Mouse (Mus musculus) CH12.LX (cell line): ENCODE results near the gene Thrsp. TPM values are rescaled to one million over a fixed set of nuclear protein-coding genes. Genes with fewer than 3 reads are reported as not detected.

Source experiments
- DNase-seq: peaks from one replicate; pipeline ENCODE4 v3.0.0-alpha.2; 2013; ENCODE audit errors: extremely low read depth
- H3K27ac ChIP-seq: 2 replicates; pipeline ENCODE4 v1.5.1; 2012; ENCODE audit warnings: low read depth, mild to moderate bottlenecking, control low read depth, moderate library complexity; ENCODE audit not compliant: insufficient read depth
- H3K27me3 ChIP-seq: replicated peaks from 2 replicates; pipeline ENCODE3; 2012; ENCODE audit warnings: inconsistent platforms
- H3K36me3 ChIP-seq, 2 experiments: replicated peaks in 1 of 2; 2 replicates each; pipeline versions ENCODE3 to v1.6.1; 2012; ENCODE audit warnings: inconsistent platforms in 1 of 2, low read length in 1 of 2, mild to moderate bottlenecking in 1 of 2, mixed read lengths in 1 of 2, moderate library complexity in 1 of 2; ENCODE audit not compliant: control insufficient read depth in 1 of 2, insufficient read depth in 1 of 2
- H3K4me1 ChIP-seq, 2 experiments: 2 replicates each; pipeline ENCODE4 v1.6.1; 2012; ENCODE audit warnings: inconsistent platforms in 1 of 2, moderate library complexity in 1 of 2; ENCODE audit not compliant: insufficient read depth in 2 of 2, control insufficient read depth in 1 of 2
- H3K4me2 ChIP-seq: 2 replicates; pipeline ENCODE4 v1.6.1; 2012; ENCODE audit warnings: low read depth, mild to moderate bottlenecking, control low read depth; ENCODE audit not compliant: poor library complexity, insufficient read depth, severe bottlenecking
- H3K4me3 ChIP-seq, 3 experiments: fragments of 150-350 bp in 1 of 3; sonication (generic) in 1 of 3; replicated peaks in 1 of 3; 2 replicates each; pipeline versions ENCODE3 to v1.5.1; 2011 to 2012; ENCODE audit warnings: low read depth in 2 of 3, low read length in 2 of 3, mild to moderate bottlenecking in 2 of 3, moderate library complexity in 2 of 3, control low read depth in 1 of 3, improper control_type of control experiment in 1 of 3, inconsistent platforms in 1 of 3, mixed read lengths in 1 of 3; ENCODE audit not compliant: poor library complexity in 1 of 3
- H3K79me2 ChIP-seq: replicated peaks from 2 replicates; pipeline ENCODE4 v1.6.1; 2012; ENCODE audit warnings: mild to moderate bottlenecking, moderate library complexity; ENCODE audit not compliant: control insufficient read depth, poor library complexity, insufficient read depth, severe bottlenecking; ENCODE audit errors: extremely low read depth
- H3K9ac ChIP-seq: 2 replicates; pipeline ENCODE4 v1.6.1; 2012; ENCODE audit warnings: low read depth, mild to moderate bottlenecking, control low read depth, moderate library complexity; ENCODE audit not compliant: insufficient read depth
- H3K9me3 ChIP-seq: replicated peaks from 2 replicates; pipeline ENCODE3; 2012; ENCODE audit warnings: low read length, inconsistent platforms, mixed read lengths
- CHD1 ChIP-seq: IDR thresholded peaks from 2 replicates; pipeline ENCODE4 v1.6.1; 2012; ENCODE audit warnings: low read depth, low read length, improper control_type of control experiment, inconsistent platforms
- CHD2 ChIP-seq: IDR thresholded peaks from 2 replicates; pipeline ENCODE4 v1.6.1; 2011; ENCODE audit warnings: low read length, improper control_type of control experiment
- CTCF ChIP-seq, 2 experiments: IDR thresholded peaks in 1 of 2; conservative IDR thresholded peaks in 1 of 2; 2 replicates each; pipeline ENCODE4 v1.5.1; 2011 to 2012; ENCODE audit warnings: low read depth in 2 of 2, low read length in 2 of 2, improper control_type of control experiment in 1 of 2, inconsistent platforms in 1 of 2, mild to moderate bottlenecking in 1 of 2, moderate library complexity in 1 of 2
- E2F4 ChIP-seq: IDR thresholded peaks from 2 replicates; pipeline ENCODE4 v1.6.1; 2011; ENCODE audit warnings: low read depth, low read length, improper control_type of control experiment; ENCODE audit not compliant: insufficient replicate concordance
- ETS1 ChIP-seq: conservative IDR thresholded peaks from 2 replicates; pipeline ENCODE4 v1.6.1; 2012; ENCODE audit warnings: low read depth, mild to moderate bottlenecking, inconsistent platforms, low read length, improper control_type of control experiment, moderate library complexity
- HCFC1 ChIP-seq: IDR thresholded peaks from 2 replicates; pipeline ENCODE4 v1.6.1; 2012; ENCODE audit warnings: low read depth, mild to moderate bottlenecking, inconsistent platforms, low read length, improper control_type of control experiment
- IRF4 ChIP-seq: IDR thresholded peaks from 2 replicates; pipeline ENCODE4 v1.6.1; 2014; ENCODE audit warnings: low read depth, mild to moderate bottlenecking, inconsistent platforms, low read length, improper control_type of control experiment
- KAT2A ChIP-seq: IDR thresholded peaks from 2 replicates; pipeline ENCODE4 v1.6.1; 2012; ENCODE audit warnings: low read length, improper control_type of control experiment, inconsistent platforms; ENCODE audit not compliant: insufficient replicate concordance
- MAFK ChIP-seq: IDR thresholded peaks from 2 replicates; pipeline ENCODE4 v1.6.1; 2011; ENCODE audit warnings: low read length, improper control_type of control experiment; ENCODE audit not compliant: insufficient replicate concordance
- MAX ChIP-seq: IDR thresholded peaks from 2 replicates; pipeline ENCODE4 v1.6.1; 2011; ENCODE audit warnings: low read length, improper control_type of control experiment
- MAZ ChIP-seq: IDR thresholded peaks from 2 replicates; pipeline ENCODE4 v1.6.1; 2012; ENCODE audit warnings: low read depth, mild to moderate bottlenecking, inconsistent platforms, low read length, improper control_type of control experiment, moderate library complexity
- MEF2A ChIP-seq: IDR thresholded peaks from 2 replicates; pipeline ENCODE4 v1.6.1; 2014; ENCODE audit warnings: low read depth, mild to moderate bottlenecking, inconsistent platforms, low read length, improper control_type of control experiment, borderline replicate concordance
- MYC ChIP-seq: IDR thresholded peaks from 2 replicates; pipeline ENCODE4 v1.6.1; 2011; ENCODE audit warnings: low read depth, mild to moderate bottlenecking, improper control_type of control experiment, low read length
- POLR2A ChIP-seq: IDR thresholded peaks from 2 replicates; pipeline ENCODE4 v1.6.1; 2011; ENCODE audit warnings: low read depth, mild to moderate bottlenecking, improper control_type of control experiment, low read length
- POLR2AphosphoS2 ChIP-seq: IDR thresholded peaks from 2 replicates; pipeline ENCODE4 v1.6.1; 2011; ENCODE audit warnings: low read depth, low read length, improper control_type of control experiment
- SMC3 ChIP-seq: IDR thresholded peaks from 2 replicates; pipeline ENCODE4 v1.6.1; 2011; ENCODE audit warnings: low read depth, low read length, improper control_type of control experiment
- TBP ChIP-seq: conservative IDR thresholded peaks from 2 replicates; pipeline ENCODE4 v1.6.1; 2011; ENCODE audit warnings: low read depth, low read length, improper control_type of control experiment
- TCF12 ChIP-seq: IDR thresholded peaks from 2 replicates; pipeline ENCODE4 v1.6.1; 2014; ENCODE audit warnings: low read depth, mild to moderate bottlenecking, inconsistent platforms, low read length, improper control_type of control experiment
- USF1 ChIP-seq: IDR thresholded peaks from 2 replicates; pipeline ENCODE4 v1.6.1; 2014; ENCODE audit warnings: low read depth, mild to moderate bottlenecking, inconsistent platforms, low read length, improper control_type of control experiment
- USF2 ChIP-seq: conservative IDR thresholded peaks from 2 replicates; pipeline ENCODE4 v1.6.1; 2011; ENCODE audit warnings: low read depth, low read length, improper control_type of control experiment
- ZKSCAN1 ChIP-seq: IDR thresholded peaks from 2 replicates; pipeline ENCODE4 v1.6.1; 2012; ENCODE audit warnings: low read depth, inconsistent platforms, low read length, improper control_type of control experiment, borderline replicate concordance
- ZMIZ1 ChIP-seq: IDR thresholded peaks from 2 replicates; pipeline ENCODE4 v1.6.1; 2012; ENCODE audit warnings: low read depth, mild to moderate bottlenecking, inconsistent platforms, low read length, improper control_type of control experiment
- dilution Hi-C: fragments of 300-500 bp; cut with MboI; formaldehyde crosslinking; loops from 2 replicates; pipeline ENCODE4 v1.14.3; 2020; ENCODE audit warnings: low sequenced_read_pairs; ENCODE audit not compliant: extremely low pct_unique_long_range_greater_than_20kb, extremely low pct_ligation_motif_present
- in situ Hi-C: fragments of 300-500 bp; cut with MboI; formaldehyde crosslinking; loops from 3 replicates; pipeline ENCODE4 v1.14.3; 2019; ENCODE audit warnings: low sequenced_read_pairs, low pct_ligation_motif_present, low pct_unique_long_range_greater_than_20kb, mixed read lengths
- polyA plus RNA-seq: library from polyadenylated mRNA; unstranded; fragments of >175 nt; gene quantifications from 2 replicates; pipeline ENCODE4 v1.2.1, GENCODE M21; 2012; ENCODE audit warnings: low read depth; ENCODE audit not compliant: insufficient read length
- total RNA-seq, 2 experiments: library from RNA; depleted of rRNA; stranded (reverse); fragments of 300-350 nt in 1 of 2; fragments of >200 nt in 1 of 2; gene quantifications; 2 replicates each; pipeline ENCODE4 v1.2.3; 2012 to 2014

Thrsp gene
- total and polyA plus RNA-seq, 3 experiments: not detected

GRCm38 (mm10) chr7:97420958-97421651, 3.6 kb upstream of the Thrsp start:
- dilution Hi-C loops: no loop called here

GRCm38 (mm10) chr7:97420406-97420805, 2.9 kb upstream of the Thrsp start:
- H3K4me3 ChIP-seq: no peak overlapping the region
- H3K9ac ChIP-seq: no peak overlapping the region
- in situ Hi-C loops: loop anchor here (10.0 kb wide), 1 partner anchor 144 kb away; no protein-coding TSS in a partner anchor
- H3K27ac ChIP-seq: no peak overlapping the region
- DNase-seq: no peak
- no peak overlapping the region for H3K4me2 ChIP-seq
- H3K36me3 ChIP-seq: no peaks in the 10 kb centered on the region
- no peaks in the 10 kb centered on the region for H3K9me3 ChIP-seq
- TF ChIP-seq CTCF (conservative IDR thresholded peaks at IDR 0.05 in 1 of 2, IDR thresholded peaks at IDR 0.05 in 1 of 2; ENCODE audit: low read depth in 2 of 2, low read length in 2 of 2): no peak
- no peak for TF ChIP-seq SMC3
- no peak for TF ChIP-seq MAFK
- TF ChIP-seq ETS1: no peak
- TF ChIP-seq MYC: no peak
- TF ChIP-seq MEF2A: no peak
- TF ChIP-seq MAX: no peak
- no peak for TF ChIP-seq POLR2A
- no peak for TF ChIP-seq ZKSCAN1
- TF ChIP-seq CHD2: no peak
- no peak for TF ChIP-seq CHD1
- TF ChIP-seq KAT2A: no peak
- TF ChIP-seq ZMIZ1: no peak
- TF ChIP-seq MAZ: no peak
- no peak for TF ChIP-seq E2F4
- H3K79me2 ChIP-seq: no peaks in the 10 kb centered on the region
- H3K27me3 ChIP-seq: no peaks in the 10 kb centered on the region
- peaks cover 0 to 4% of the 10 kb centered on the region in 2 experiments; a peak in 2 of 4 replicates for H3K4me1 ChIP-seq
- dilution Hi-C loops: no loop called here

More at GRCm38 (mm10) chr7:97420958-97421651, 3.6 kb upstream of the Thrsp start:
- DNase-seq: no peak
- H3K4me3 ChIP-seq: no peak overlapping the region
- in situ Hi-C loops: loop anchor here (10.0 kb wide), 1 partner anchor 144 kb away; no protein-coding TSS in a partner anchor
- H3K9me3 ChIP-seq: no peaks in the 10 kb centered on the region
- H3K27ac ChIP-seq: no peak overlapping the region
- no peak for TF ChIP-seq POLR2A
- TF ChIP-seq ZKSCAN1: no peak
- TF ChIP-seq MAFK: no peak
- TF ChIP-seq TCF12: no peak
- no peak for TF ChIP-seq TBP
- no peak for TF ChIP-seq IRF4
- TF ChIP-seq USF2: no peak
- no peak for TF ChIP-seq E2F4
- no peak for TF ChIP-seq POLR2AphosphoS2
- no peak for TF ChIP-seq HCFC1
- TF ChIP-seq USF1: no peak
- H3K79me2 ChIP-seq: no peaks in the 10 kb centered on the region
- H3K4me2 ChIP-seq: no peak overlapping the region
- H3K4me1 ChIP-seq: peaks cover 0 to 4% of the 10 kb centered on the region in 2 experiments; a peak in 2 of 4 replicates
- H3K9ac ChIP-seq: no peak overlapping the region
- no peaks in the 10 kb centered on the region for H3K27me3 ChIP-seq
- no peaks in the 10 kb centered on the region for H3K36me3 ChIP-seq
